Mouse (Mus musculus) left cerebral cortex, adult 8-10 months (tissue): ENCODE results near the gene Olfr1179. TPM values are rescaled to one million over a fixed set of nuclear protein-coding genes. Genes with fewer than 3 reads are reported as not detected.
"Not testable (repeated sequence)": the region's sequence is repeated elsewhere in the genome, so short reads cannot be mapped to it uniquely, and the experiment has no call there.

ENCODE experiments used
- DNase-seq, 2 experiments: peaks; one replicate each; pipeline ENCODE4 v3.0.0; 2022; ENCODE audit warnings: low spot score in 2 of 2
- total RNA-seq, 4 experiments: library from RNA; stranded (reverse); gene quantifications; 2 replicates each; pipeline ENCODE4 v1.2.4; 2022

Gene Olfr1179
- not detected for total RNA-seq

DNA sequence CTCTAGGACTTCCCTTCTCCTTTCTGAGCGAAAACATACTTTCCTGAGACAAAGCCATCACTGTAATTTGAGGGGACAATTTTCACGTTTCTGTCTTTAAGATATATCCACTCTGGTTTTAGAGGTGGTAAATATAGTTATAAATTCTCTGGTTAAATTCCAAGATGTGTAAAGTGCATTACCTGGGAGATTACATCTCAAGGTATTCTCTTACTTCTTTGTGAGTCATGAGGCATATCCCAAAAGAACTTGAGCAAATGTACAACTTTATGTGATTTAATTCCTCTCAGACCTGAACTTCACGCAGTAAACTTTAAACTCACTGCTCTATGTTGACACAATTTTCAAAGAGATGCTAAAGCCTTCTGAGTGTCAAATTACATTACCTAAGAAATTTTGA lies at the start of gene Olfr1179:
Olfr1179 (minus strand) TSS at position 101 of the 400 bp plus-strand sequence.
- DNase-seq = no peak

GRCm38 (mm10) chr2:88454567-88454966 lies 48.3 kb upstream of the Olfr1179 start, which contains the start of gene Olfr1183:
Olfr1183 (plus strand) TSS chr2:88454867.
- not testable (repeated sequence) for DNase-seq

DNA sequence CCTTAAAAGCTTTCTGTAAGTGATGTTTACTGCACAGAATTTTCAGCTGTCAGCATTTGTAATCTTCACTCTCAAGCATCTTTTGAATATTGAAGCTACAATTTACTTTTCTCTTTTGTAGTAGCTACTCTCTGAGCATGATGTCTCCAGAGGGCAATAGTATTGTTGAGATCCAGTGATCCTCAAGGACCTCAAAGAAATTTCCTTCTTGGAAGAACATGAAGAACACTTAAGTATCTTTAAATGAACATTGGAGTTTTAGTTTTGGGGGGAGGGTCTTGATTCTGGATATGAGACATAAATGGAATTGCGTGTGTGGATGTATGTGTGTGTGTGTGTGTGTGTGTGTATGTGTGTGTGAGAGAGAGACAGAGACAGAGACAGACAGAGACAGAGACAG lies 42.8 kb upstream of the Olfr1179 start, which contains the start of gene Gm13757:
Gm13757 (minus strand) TSS at position 101 of the 400 bp plus-strand sequence.
- no peak for DNase-seq

GRCm38 (mm10) chr2:88426071-88426470 lies 19.8 kb upstream of the Olfr1179 start, which contains the start of gene Olfr1181:
Olfr1181 (minus strand) TSS chr2:88426171.
- DNase-seq = no peak

DNA sequence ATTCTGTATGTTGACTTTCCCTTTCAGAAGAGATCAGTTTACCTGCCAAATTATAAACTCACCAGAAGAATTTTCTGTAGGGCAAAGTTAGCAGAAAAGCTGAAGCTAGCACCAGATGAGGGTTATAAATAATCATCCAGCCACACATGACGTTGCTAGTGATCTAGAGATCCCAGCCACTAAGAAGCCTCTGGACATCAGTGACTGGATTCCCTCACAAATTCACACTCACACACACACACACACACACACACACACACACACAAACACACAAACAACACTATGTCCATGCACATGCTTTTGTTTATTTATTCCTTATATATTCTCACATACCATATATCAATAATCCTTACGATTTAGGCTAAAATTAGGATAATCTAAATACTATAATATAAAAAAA lies 12.8 kb upstream of the Olfr1179 start, which contains the start of gene Olfr1180:
Olfr1180 (minus strand) TSS at position 101 of the 400 bp plus-strand sequence.
- no peak for DNase-seq

- DNase-seq = no peak
Observed at GRCm38 (mm10) chr2:88386762-88387161, 19.5 kb downstream of the Olfr1179 start, which contains the start of gene Olfr1178. Olfr1178 (plus strand) TSS chr2:88387062.

GRCm38 (mm10) chr2:88356304-88356703 lies 49.9 kb downstream of the Olfr1179 start:
- DNase-seq = no peak

Other genes with a start within 250 kb of the Olfr1179 start
- not detected for gene Olfr1168, start 224.6 kb downstream of the Olfr1179 start, total RNA-seq
- not detected for gene Olfr1170, start 178.1 kb downstream of the Olfr1179 start, total RNA-seq
- gene Olfr1173, start 126.6 kb downstream of the Olfr1179 start, total RNA-seq = not detected
- not detected for gene Olfr1174-ps, start 91.3 kb downstream of the Olfr1179 start, total RNA-seq
- gene Olfr1175-ps, start 79.2 kb downstream of the Olfr1179 start, total RNA-seq = not detected
- gene Olfr1176, start 69.7 kb downstream of the Olfr1179 start, total RNA-seq = not detected
- gene Olfr1177-ps, start 60.0 kb downstream of the Olfr1179 start, total RNA-seq = not detected
- gene Olfr1178, start 19.4 kb downstream of the Olfr1179 start, total RNA-seq = not detected
- gene Olfr1180, start 12.7 kb upstream of the Olfr1179 start, total RNA-seq = not detected
- not detected for gene Olfr1181, start 19.7 kb upstream of the Olfr1179 start, total RNA-seq
- not detected for gene Gm13757, start 42.7 kb upstream of the Olfr1179 start, total RNA-seq
- gene Olfr1183, start 48.4 kb upstream of the Olfr1179 start, total RNA-seq = not detected
- gene Olfr1184, start 77.1 kb upstream of the Olfr1179 start, total RNA-seq = not detected
- gene Olfr1185-ps1, start 86.9 kb upstream of the Olfr1179 start, total RNA-seq = not detected
- gene Olfr1186, start 112.1 kb upstream of the Olfr1179 start, total RNA-seq = not detected
- gene Olfr1188, start 150.5 kb upstream of the Olfr1179 start, total RNA-seq = not detected
- gene Olfr1189, start 180.0 kb upstream of the Olfr1179 start, total RNA-seq = not detected
- under 1 TPM in 1 of 4 experiments, not detected in 3; 0.08 TPM for gene Olfr1191-ps1, start 234.1 kb upstream of the Olfr1179 start, total RNA-seq
- gene Olfr1192-ps1, start 242.1 kb upstream of the Olfr1179 start, total RNA-seq = not detected